Mouse (Mus musculus): ENCODE results near the gene Ms4a15. TPM values are rescaled to one million over a fixed set of nuclear protein-coding genes. Genes with fewer than 3 reads are reported as not detected.

Ms4a15 gene
- polyA plus RNA-seq, 1 experiment, result not detected

DNA sequence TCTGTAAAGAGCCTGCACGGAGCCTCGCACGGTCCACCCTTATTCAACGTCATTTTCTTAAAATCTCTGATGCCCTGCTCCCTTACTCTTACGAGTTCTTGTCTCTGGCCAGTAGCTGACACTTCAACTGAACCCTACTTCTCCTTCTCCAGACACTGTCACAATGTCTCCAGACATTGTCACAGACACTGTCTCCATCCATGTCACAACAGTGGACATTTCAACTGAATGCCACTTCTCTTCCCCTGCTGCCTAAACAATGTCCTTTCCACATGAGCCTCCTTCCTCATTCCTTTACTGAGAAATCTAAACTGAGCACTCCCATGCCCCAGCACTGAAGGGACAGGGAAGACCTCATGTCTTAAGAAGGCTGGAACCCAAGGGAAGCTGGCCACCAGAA lies 45.8 kb downstream of the Ms4a15 start:
- Histone ChIP-seq H3K36me3 (ENCODE audit: control insufficient read depth, insufficient read depth, low read length, poor library complexity, severe bottlenecking) (peaks cover 42% of the 10 kb centered on the region), H3K9ac (ENCODE audit: low read depth, poor library complexity, severe bottlenecking) (peak overlapping the region; percentile 97), H3K4me1 (ENCODE audit: control insufficient read depth, insufficient read depth, low read length) (no peaks in the 10 kb centered on the region), H3K27me3 (ENCODE audit: control insufficient read depth, insufficient read depth, low read length, poor library complexity, severe bottlenecking) (no peaks in the 10 kb centered on the region), H3K9me3 (replicated peaks; ENCODE audit: control insufficient read depth, insufficient read depth, low read length, poor library complexity, severe bottlenecking) (no peaks in the 10 kb centered on the region), H3K27ac (ENCODE audit: insufficient read depth, low read length) (no peak overlapping the region), H3K4me3 (ENCODE audit: low read depth, low read length) (peak overlapping the region; percentile 94)
- TF ChIP-seq POLR2A (IDR thresholded peaks at IDR 0.05; ENCODE audit: insufficient read depth, low read length), result no peak
- TF ChIP-seq CTCF (IDR thresholded peaks at IDR 0.05; ENCODE audit: low read depth, low read length), result no peak
- TF ChIP-seq EP300 (IDR thresholded peaks at IDR 0.05; ENCODE audit: insufficient read depth, low read depth, low read length), result no peak

DNA sequence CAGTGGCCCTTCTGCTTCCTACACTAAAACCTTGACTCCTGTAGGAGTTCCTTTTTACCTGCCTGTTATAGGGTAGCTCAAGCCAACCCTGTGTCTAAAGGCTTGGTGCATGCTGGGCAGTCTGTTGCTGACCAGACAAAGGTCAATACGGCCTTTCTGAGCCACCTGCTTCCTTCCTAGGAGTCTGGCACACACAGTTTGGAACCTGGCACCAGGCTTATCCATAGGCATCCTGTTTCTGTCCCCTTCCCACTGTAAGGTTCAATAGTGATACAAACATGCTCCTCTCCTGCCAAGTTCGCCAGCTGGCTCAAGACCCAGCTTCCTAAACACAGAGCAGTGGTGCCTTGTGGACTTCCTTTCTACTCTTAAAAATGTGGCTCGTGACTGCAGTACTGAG lies 46.5 kb downstream of the Ms4a15 start:
- no peaks in the 10 kb centered on the region for H3K27me3 ChIP-seq (ENCODE audit: control insufficient read depth, insufficient read depth, low read length, poor library complexity, severe bottlenecking)
- TF ChIP-seq EP300 (IDR thresholded peaks at IDR 0.05; ENCODE audit: insufficient read depth, low read depth, low read length) (no peak), POLR2A (IDR thresholded peaks at IDR 0.05; ENCODE audit: insufficient read depth, low read length) (no peak), CTCF (IDR thresholded peaks at IDR 0.05; ENCODE audit: low read depth, low read length) (no peak)
- H3K27ac ChIP-seq (ENCODE audit: insufficient read depth, low read length), result no peak overlapping the region
- no peaks in the 10 kb centered on the region for H3K9me3 ChIP-seq (replicated peaks; ENCODE audit: control insufficient read depth, insufficient read depth, low read length, poor library complexity, severe bottlenecking)
- H3K36me3 ChIP-seq (ENCODE audit: control insufficient read depth, insufficient read depth, low read length, poor library complexity, severe bottlenecking), result peaks cover 43% of the 10 kb centered on the region
- 0 out of 2 replicates have a peak overlapping the region, but pooled peaks have one; percentile 97 for H3K9ac ChIP-seq (ENCODE audit: low read depth, poor library complexity, severe bottlenecking)
- H3K4me1 ChIP-seq (ENCODE audit: control insufficient read depth, insufficient read depth, low read length), result no peaks in the 10 kb centered on the region
- no peak overlapping the region; the same call in 1 of the 2 replicates for H3K4me3 ChIP-seq (ENCODE audit: low read depth, low read length)

DNA sequence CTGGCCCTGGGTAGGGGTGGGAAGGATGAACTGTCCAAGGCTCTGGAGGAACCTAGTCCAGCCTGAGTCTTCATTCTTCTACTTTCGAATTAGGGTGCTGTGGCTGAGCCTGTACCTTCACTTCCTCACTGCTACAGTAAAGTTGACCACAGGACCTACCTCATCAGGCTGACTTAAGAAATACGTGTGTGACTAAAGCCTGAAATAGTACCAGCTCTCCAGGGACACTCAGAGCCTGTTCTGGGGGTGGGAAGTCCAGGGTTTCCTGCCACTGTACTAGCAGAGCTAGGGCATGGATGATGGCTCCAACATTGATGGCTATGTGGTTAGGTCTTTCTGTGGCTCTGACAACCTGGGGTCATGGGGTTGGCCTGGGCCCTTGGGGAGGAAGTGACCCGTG lies 49.1 kb downstream of the Ms4a15 start:
- H3K27ac ChIP-seq (ENCODE audit: insufficient read depth, low read length), result no peak overlapping the region
- H3K27me3 ChIP-seq (ENCODE audit: control insufficient read depth, insufficient read depth, low read length, poor library complexity, severe bottlenecking), result no peaks in the 10 kb centered on the region
- no peak overlapping the region for H3K4me3 ChIP-seq (ENCODE audit: low read depth, low read length)
- H3K9ac ChIP-seq (ENCODE audit: low read depth, poor library complexity, severe bottlenecking), result no peak overlapping the region
- H3K36me3 ChIP-seq (ENCODE audit: control insufficient read depth, insufficient read depth, low read length, poor library complexity, severe bottlenecking), result peaks cover 43% of the 10 kb centered on the region
- TF ChIP-seq POLR2A (IDR thresholded peaks at IDR 0.05; ENCODE audit: insufficient read depth, low read length) (no peak), EP300 (IDR thresholded peaks at IDR 0.05; ENCODE audit: insufficient read depth, low read depth, low read length) (no peak), CTCF (IDR thresholded peaks at IDR 0.05; ENCODE audit: low read depth, low read length) (no peak)
- H3K9me3 ChIP-seq (replicated peaks; ENCODE audit: control insufficient read depth, insufficient read depth, low read length, poor library complexity, severe bottlenecking), result no peaks in the 10 kb centered on the region
- no peaks in the 10 kb centered on the region for H3K4me1 ChIP-seq (ENCODE audit: control insufficient read depth, insufficient read depth, low read length)

DNA sequence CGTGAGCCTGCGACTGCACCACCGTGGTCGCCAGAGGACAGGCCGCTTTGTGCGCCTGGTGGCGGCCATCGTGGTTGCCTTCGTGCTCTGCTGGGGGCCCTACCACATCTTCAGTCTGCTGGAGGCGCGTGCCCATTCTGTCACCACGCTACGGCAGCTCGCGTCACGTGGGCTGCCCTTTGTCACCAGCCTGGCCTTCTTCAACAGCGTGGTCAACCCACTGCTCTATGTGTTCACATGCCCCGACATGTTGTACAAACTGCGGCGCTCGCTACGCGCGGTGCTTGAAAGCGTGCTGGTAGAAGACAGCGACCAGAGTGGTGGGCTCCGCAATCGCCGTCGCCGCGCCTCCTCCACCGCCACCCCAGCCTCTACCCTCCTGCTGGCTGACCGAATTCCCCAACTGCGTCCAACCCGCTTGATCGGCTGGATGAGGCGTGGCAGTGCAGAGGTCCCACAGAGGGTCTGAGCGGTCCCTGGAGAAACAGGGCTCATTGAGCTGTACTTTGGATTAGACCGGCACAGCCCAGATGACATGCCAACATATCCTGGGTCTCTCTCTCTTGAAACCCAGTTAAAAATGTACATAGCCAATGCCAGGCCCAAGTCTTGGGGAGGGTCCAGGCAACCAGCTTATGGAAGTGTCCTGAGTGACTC lies 52.1 kb downstream of the Ms4a15 start:
- Histone ChIP-seq H3K9me3 (replicated peaks; ENCODE audit: control insufficient read depth, insufficient read depth, low read length, poor library complexity, severe bottlenecking) (no peaks in the 10 kb centered on the region), H3K27me3 (ENCODE audit: control insufficient read depth, insufficient read depth, low read length, poor library complexity, severe bottlenecking) (no peaks in the 10 kb centered on the region), H3K9ac (ENCODE audit: low read depth, poor library complexity, severe bottlenecking) (peak overlapping the region; percentile 23), H3K36me3 (ENCODE audit: control insufficient read depth, insufficient read depth, low read length, poor library complexity, severe bottlenecking) (peaks cover 32% of the 10 kb centered on the region), H3K4me3 (ENCODE audit: low read depth, low read length) (peak overlapping the region; percentile 32), H3K27ac (ENCODE audit: insufficient read depth, low read length) (no peak overlapping the region), H3K4me1 (ENCODE audit: control insufficient read depth, insufficient read depth, low read length) (no peaks in the 10 kb centered on the region)
- no peak for TF ChIP-seq CTCF (IDR thresholded peaks at IDR 0.05; ENCODE audit: low read depth, low read length)
- TF ChIP-seq POLR2A (IDR thresholded peaks at IDR 0.05; ENCODE audit: insufficient read depth, low read length), result no peak
- no peak for TF ChIP-seq EP300 (IDR thresholded peaks at IDR 0.05; ENCODE audit: insufficient read depth, low read depth, low read length)

DNA sequence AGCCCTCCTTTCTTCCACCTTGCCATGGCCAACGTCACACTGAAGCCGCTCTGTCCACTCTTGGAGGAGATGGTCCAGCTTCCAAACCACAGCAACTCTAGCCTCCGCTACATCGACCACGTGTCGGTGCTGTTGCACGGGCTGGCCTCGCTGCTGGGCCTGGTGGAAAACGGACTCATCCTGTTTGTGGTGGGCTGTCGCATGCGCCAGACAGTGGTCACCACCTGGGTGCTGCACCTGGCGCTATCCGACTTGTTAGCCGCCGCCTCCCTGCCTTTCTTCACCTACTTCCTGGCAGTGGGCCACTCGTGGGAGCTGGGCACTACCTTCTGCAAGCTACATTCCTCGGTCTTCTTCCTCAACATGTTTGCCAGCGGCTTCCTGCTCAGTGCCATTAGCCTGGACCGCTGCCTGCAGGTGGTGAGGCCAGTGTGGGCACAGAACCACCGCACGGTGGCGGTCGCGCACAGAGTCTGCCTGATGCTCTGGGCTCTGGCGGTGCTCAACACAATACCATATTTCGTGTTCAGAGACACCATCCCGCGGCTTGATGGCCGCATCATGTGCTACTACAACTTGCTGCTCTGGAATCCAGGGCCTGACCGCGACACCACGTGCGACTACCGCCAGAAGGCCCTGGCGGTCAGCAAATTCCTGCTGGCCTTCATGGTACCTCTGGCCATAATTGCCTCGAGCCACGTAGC lies 52.8 kb downstream of the Ms4a15 start:
- Histone ChIP-seq H3K27ac (ENCODE audit: insufficient read depth, low read length) (no peak overlapping the region), H3K27me3 (ENCODE audit: control insufficient read depth, insufficient read depth, low read length, poor library complexity, severe bottlenecking) (no peaks in the 10 kb centered on the region)
- TF ChIP-seq POLR2A (IDR thresholded peaks at IDR 0.05; ENCODE audit: insufficient read depth, low read length), result no peak
- TF ChIP-seq EP300 (IDR thresholded peaks at IDR 0.05; ENCODE audit: insufficient read depth, low read depth, low read length), result peak; percentile 8; the same call in 1 of the 2 replicates
- peak; percentile 93 for TF ChIP-seq CTCF (IDR thresholded peaks at IDR 0.05; ENCODE audit: low read depth, low read length)

DNA sequence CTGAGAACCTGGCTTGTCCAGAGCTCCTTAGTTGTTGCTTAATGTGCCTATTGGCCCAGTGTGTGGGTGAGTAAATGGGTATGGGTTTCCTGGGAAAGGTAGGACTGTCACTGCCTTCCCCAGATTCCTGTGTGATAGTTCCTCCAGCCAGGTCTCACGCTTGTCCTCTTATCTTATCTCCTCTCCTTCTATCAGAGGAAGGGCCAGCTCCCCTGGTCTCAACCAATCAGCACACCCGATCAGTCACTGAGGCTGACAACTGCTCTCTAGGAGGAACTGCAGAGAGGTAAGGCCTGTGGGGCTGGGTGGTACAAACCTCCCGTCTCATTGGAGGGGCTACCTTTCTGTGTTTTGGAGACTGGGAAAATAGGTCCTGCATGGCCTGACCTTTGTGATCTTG lies 54.3 kb downstream of the Ms4a15 start:
- no peak overlapping the region for H3K4me3 ChIP-seq (ENCODE audit: low read depth, low read length)
- H3K27ac ChIP-seq (ENCODE audit: insufficient read depth, low read length), result no peak overlapping the region
- peaks cover 14% of the 10 kb centered on the region for H3K36me3 ChIP-seq (ENCODE audit: control insufficient read depth, insufficient read depth, low read length, poor library complexity, severe bottlenecking)
- H3K9ac ChIP-seq (ENCODE audit: low read depth, poor library complexity, severe bottlenecking), result no peak overlapping the region
- H3K4me1 ChIP-seq (ENCODE audit: control insufficient read depth, insufficient read depth, low read length), result no peaks in the 10 kb centered on the region
- no peaks in the 10 kb centered on the region for H3K9me3 ChIP-seq (replicated peaks; ENCODE audit: control insufficient read depth, insufficient read depth, low read length, poor library complexity, severe bottlenecking)
- no peak for TF ChIP-seq POLR2A (IDR thresholded peaks at IDR 0.05; ENCODE audit: insufficient read depth, low read length)
- TF ChIP-seq EP300 (IDR thresholded peaks at IDR 0.05; ENCODE audit: insufficient read depth, low read depth, low read length), result no peak
- TF ChIP-seq CTCF (IDR thresholded peaks at IDR 0.05; ENCODE audit: low read depth, low read length), result no peak
- no peaks in the 10 kb centered on the region for H3K27me3 ChIP-seq (ENCODE audit: control insufficient read depth, insufficient read depth, low read length, poor library complexity, severe bottlenecking)

More for the DNA sequence above, 52.8 kb downstream of the Ms4a15 start:
- peak overlapping the region; percentile 32 for H3K4me3 ChIP-seq (ENCODE audit: low read depth, low read length)
- H3K9ac ChIP-seq (ENCODE audit: low read depth, poor library complexity, severe bottlenecking), result peak overlapping the region; percentile 23
- H3K9me3 ChIP-seq (replicated peaks; ENCODE audit: control insufficient read depth, insufficient read depth, low read length, poor library complexity, severe bottlenecking), result no peaks in the 10 kb centered on the region
- no peaks in the 10 kb centered on the region for H3K4me1 ChIP-seq (ENCODE audit: control insufficient read depth, insufficient read depth, low read length)
- H3K36me3 ChIP-seq (ENCODE audit: control insufficient read depth, insufficient read depth, low read length, poor library complexity, severe bottlenecking), result peaks cover 28% of the 10 kb centered on the region

All from ES-Bruce4 (cell line).